Mouse (Mus musculus): Measurements from ENCODE around the gene Olfr1505. TPM values are rescaled to one million over a fixed set of nuclear protein-coding genes. Genes with fewer than 3 reads are reported as not detected.

The Olfr1505 gene
- not detected in 2 replicates for polyA plus RNA-seq (2012; rRNA removed)

- Histone ChIP-seq H3K27ac (ENCODE audit: insufficient read depth, low read depth, low read length) (no peak within 1 kb of the TSS), H3K4me3 (ENCODE audit: insufficient read depth, low read depth, low read length) (no peak within 1 kb of the TSS), H3K4me1 (ENCODE audit: control insufficient read depth, insufficient read depth, low read length) (no peaks in the 10 kb centered on the region), H3K36me3 (ENCODE audit: control insufficient read depth, insufficient read depth, low read length) (no peaks in the 10 kb centered on the region), H3K27me3 (replicated peaks; ENCODE audit: control insufficient read depth, insufficient read depth, low read length) (no peaks in the 10 kb centered on the region)
- WGBS, result 84% methylated on average over 2 of the region's 2 CpGs
- TF ChIP-seq POLR2A (IDR thresholded peaks at IDR 0.05; ENCODE audit: low read depth, low read length) (no peak), CTCF (conservative IDR thresholded peaks at IDR 0.05; ENCODE audit: insufficient read depth, insufficient read length, low read depth, low read length) (no peak)
- DNase-seq, result no peak
Measured at GRCm38 (mm10) chr19:13913230-13913629, at the start of gene Olfr1505. Gene Olfr1505 (plus strand): TSS chr19:13913530.

GRCm38 (mm10) chr19:13897828-13898227, 15.5 kb upstream of the Olfr1505 start, which contains the start of gene Olfr1504:
Gene Olfr1504 (minus strand): TSS chr19:13897928.
- Histone ChIP-seq H3K27ac (ENCODE audit: insufficient read depth, low read depth, low read length) (no peak within 1 kb of the TSS), H3K27me3 (replicated peaks; ENCODE audit: control insufficient read depth, insufficient read depth, low read length) (no peaks in the 10 kb centered on the region), H3K36me3 (ENCODE audit: control insufficient read depth, insufficient read depth, low read length) (no peaks in the 10 kb centered on the region), H3K4me3 (ENCODE audit: insufficient read depth, low read depth, low read length) (no peak within 1 kb of the TSS), H3K4me1 (ENCODE audit: control insufficient read depth, insufficient read depth, low read length) (no peaks in the 10 kb centered on the region)
- WGBS, result 62% methylated on average over 1 of the region's 1 CpGs
- no peak for DNase-seq
- TF ChIP-seq POLR2A (IDR thresholded peaks at IDR 0.05; ENCODE audit: low read depth, low read length) (no peak), CTCF (conservative IDR thresholded peaks at IDR 0.05; ENCODE audit: insufficient read depth, insufficient read length, low read depth, low read length) (no peak)

Other genes starting within 250 kb of the Olfr1505 start
- not detected in 2 replicates for gene Olfr1491, start 216.3 kb upstream of the Olfr1505 start, polyA plus RNA-seq (2012; rRNA removed)
- gene Olfr1493-ps1, start 190.3 kb upstream of the Olfr1505 start, polyA plus RNA-seq (2012; rRNA removed), result not detected in 2 replicates
- gene Olfr1494, start 173.8 kb upstream of the Olfr1505 start, polyA plus RNA-seq (2012; rRNA removed), result not detected in 2 replicates
- gene Olfr1495, start 148.9 kb upstream of the Olfr1505 start, polyA plus RNA-seq (2012; rRNA removed), result not detected in 2 replicates
- not detected in 2 replicates for gene Olfr1496, start 135.7 kb upstream of the Olfr1505 start, polyA plus RNA-seq (2012; rRNA removed)
- gene Olfr1497, start 115.3 kb upstream of the Olfr1505 start, polyA plus RNA-seq (2012; rRNA removed), result not detected in 2 replicates
- not detected in 2 replicates for gene Olfr1499, start 94.1 kb upstream of the Olfr1505 start, polyA plus RNA-seq (2012; rRNA removed)
- gene Olfr1500, start 83.0 kb upstream of the Olfr1505 start, polyA plus RNA-seq (2012; rRNA removed), result not detected in 2 replicates
- gene Olfr1501, start 62.8 kb upstream of the Olfr1505 start, polyA plus RNA-seq (2012; rRNA removed), result not detected in 2 replicates
- not detected in 2 replicates for gene Olfr1502, start 51.7 kb upstream of the Olfr1505 start, polyA plus RNA-seq (2012; rRNA removed)
- gene Olfr1504, start 15.6 kb upstream of the Olfr1505 start, polyA plus RNA-seq (2012; rRNA removed), result not detected in 2 replicates

Measured in kidney, adult 2 months (tissue).